Mouse (Mus musculus) liver, adult 2 months (tissue): ENCODE measurements around the gene Atg14. TPM values are rescaled to one million over a fixed set of nuclear protein-coding genes. Genes with fewer than 3 reads are reported as not detected.
A peak's percentile ranks its signal among the peaks of the same experiment; 100 is the strongest.

ENCODE experiments used
- DNase-seq: peaks from one replicate; pipeline ENCODE4 v3.0.0-alpha.2; 2011; ENCODE audit warnings: low read depth, low spot score; ENCODE audit errors: extremely low read depth
- H3K27ac ChIP-seq: fragments of 200-500 bp; replicated peaks from 2 replicates; pipeline ENCODE4 v1.5.1; 2012; ENCODE audit warnings: low read depth, mild to moderate bottlenecking, control low read depth, inconsistent platforms, low read length; ENCODE audit not compliant: insufficient read depth
- H3K27me3 ChIP-seq: fragments of 200-500 bp; 2 replicates; pipeline ENCODE4 v1.6.1; 2012; ENCODE audit warnings: mild to moderate bottlenecking, moderate library complexity, low read length, inconsistent platforms; ENCODE audit not compliant: control insufficient read depth, insufficient read depth
- H3K36me3 ChIP-seq: fragments of 200-500 bp; 2 replicates; pipeline ENCODE4 v1.6.1; 2012; ENCODE audit warnings: low read length, inconsistent platforms; ENCODE audit not compliant: control insufficient read depth, insufficient read depth
- H3K4me1 ChIP-seq: fragments of 200-500 bp; 2 replicates; pipeline ENCODE4 v1.6.1; 2011; ENCODE audit warnings: low read length; ENCODE audit not compliant: control insufficient read depth, insufficient read depth
- H3K4me3 ChIP-seq: fragments of 200-500 bp; 2 replicates; pipeline ENCODE4 v1.5.1; 2011; ENCODE audit warnings: low read depth, mild to moderate bottlenecking, control low read depth, low read length, moderate library complexity; ENCODE audit not compliant: insufficient read depth
- H3K79me2 ChIP-seq: fragments of 200-500 bp; 2 replicates; pipeline ENCODE4 v1.6.1; 2012; ENCODE audit warnings: inconsistent platforms, mild to moderate bottlenecking, low read length, moderate library complexity; ENCODE audit not compliant: control insufficient read depth, insufficient read depth
- H3K9ac ChIP-seq: fragments of 200-500 bp; 2 replicates; pipeline ENCODE4 v1.6.1; 2012; ENCODE audit warnings: low read depth, mild to moderate bottlenecking, control low read depth, inconsistent platforms, low read length
- CTCF ChIP-seq: fragments of 200-500 bp; IDR thresholded peaks from 2 replicates; pipeline ENCODE4 v1.5.1; 2011; ENCODE audit warnings: low read depth, low read length, control low read depth
- POLR2A ChIP-seq: fragments of 200-500 bp; IDR thresholded peaks from 2 replicates; pipeline ENCODE4 v1.6.1; 2011; ENCODE audit warnings: low read length, control low read depth; ENCODE audit not compliant: insufficient read depth; ENCODE audit errors: extremely low read depth
- WGBS: fragments of 180-500 bp; shearing (Covaris S2); methylation state at CpG from one replicate; pipeline ENCODE4 v1.1.7; 2018; 5-methylcytosine and 5-hydroxymethylcytosine counted together
- polyA plus RNA-seq: library from polyadenylated mRNA; depleted of rRNA; stranded (reverse); fragments of >200 nt; gene quantifications from 2 replicates; pipeline ENCODE4 v1.2.3, GENCODE M21; 2012
- total RNA-seq: library from RNA; depleted of rRNA; stranded (reverse); fragments of >200 nt; gene quantifications from 2 replicates; pipeline ENCODE4 v1.2.3, GENCODE M21; 2014

Gene Atg14
- total and polyA plus RNA-seq, 2 experiments: 7.4 to 13.5 TPM

- H3K4me1 ChIP-seq: 0 out of 2 replicates have a peak, but pooled peaks cover under 1% of the 10 kb centered on the region
- no peak for DNase-seq
- no peak overlapping the region for H3K9ac ChIP-seq
- TF ChIP-seq CTCF: no peak
- TF ChIP-seq POLR2A: no peak
- 70% methylated on average over 1 of the region's 1 CpGs for WGBS
- no peaks in the 10 kb centered on the region for H3K79me2 ChIP-seq
- no peak overlapping the region for H3K4me3 ChIP-seq
- no peaks in the 10 kb centered on the region for H3K27me3 ChIP-seq
- no peak overlapping the region for H3K27ac ChIP-seq
- H3K36me3 ChIP-seq: no peaks in the 10 kb centered on the region
These were observed 19.0 kb upstream of the Atg14 start for GRCm38 (mm10) chr14:47589444-47589843.

DNA sequence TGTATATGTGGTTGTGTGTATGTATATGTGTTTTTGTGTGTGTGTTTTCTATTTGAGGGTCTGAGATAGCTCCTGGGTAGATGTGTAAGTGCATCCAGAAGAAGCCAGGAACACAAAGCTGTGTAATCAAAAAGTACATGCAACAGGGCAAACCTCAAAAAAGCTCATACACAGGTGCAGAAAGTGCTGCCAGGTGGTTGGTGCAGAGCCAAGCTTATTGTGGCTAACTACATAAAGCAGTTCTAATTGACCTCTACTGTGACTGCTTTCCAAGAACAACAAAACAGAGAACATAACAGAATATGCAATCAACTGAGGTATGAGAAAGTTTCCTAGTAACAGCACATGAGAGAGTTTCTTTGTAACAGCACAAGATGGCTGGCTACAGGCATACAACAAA is 13.9 kb upstream of the Atg14 start:
- H3K4me3 ChIP-seq: no peak overlapping the region
- no peak for TF ChIP-seq CTCF
- no peaks in the 10 kb centered on the region for H3K36me3 ChIP-seq
- H3K27me3 ChIP-seq: no peaks in the 10 kb centered on the region
- no peak overlapping the region for H3K27ac ChIP-seq
- peak; percentile 81 for DNase-seq
- H3K4me1 ChIP-seq: 0 out of 2 replicates have a peak, but pooled peaks cover 2% of the 10 kb centered on the region
- H3K79me2 ChIP-seq: no peaks in the 10 kb centered on the region
- H3K9ac ChIP-seq: no peak overlapping the region

- WGBS: 52% methylated on average over 2 of the region's 2 CpGs
These were observed 11.2 kb upstream of the Atg14 start for GRCm38 (mm10) chr14:47581681-47582080.

GRCm38 (mm10) chr14:47581280-47581679 is 10.8 kb upstream of the Atg14 start:
- Histone ChIP-seq H3K4me1 (0 out of 2 replicates have a peak, but pooled peaks cover 2% of the 10 kb centered on the region), H3K79me2 (no peaks in the 10 kb centered on the region), H3K4me3 (no peak overlapping the region), H3K9ac (no peak overlapping the region), H3K27me3 (no peaks in the 10 kb centered on the region), H3K27ac (no peak overlapping the region), H3K36me3 (no peaks in the 10 kb centered on the region)
- 45% methylated on average over 1 of the region's 1 CpGs for WGBS
- TF ChIP-seq POLR2A: no peak
- TF ChIP-seq CTCF: no peak
- DNase-seq: no peak

More at GRCm38 (mm10) chr14:47581681-47582080, 11.2 kb upstream of the Atg14 start:
- TF ChIP-seq CTCF: no peak
- TF ChIP-seq POLR2A: no peak
- H3K79me2 ChIP-seq: no peaks in the 10 kb centered on the region
- no peaks in the 10 kb centered on the region for H3K36me3 ChIP-seq
- DNase-seq: peak; percentile 38
- H3K27ac ChIP-seq: no peak overlapping the region
- H3K4me3 ChIP-seq: no peak overlapping the region
- no peak overlapping the region for H3K9ac ChIP-seq
- 0 out of 2 replicates have a peak, but pooled peaks cover 2% of the 10 kb centered on the region for H3K4me1 ChIP-seq
- no peaks in the 10 kb centered on the region for H3K27me3 ChIP-seq

GRCm38 (mm10) chr14:47578086-47578485 is 7.6 kb upstream of the Atg14 start:
- TF ChIP-seq CTCF (no peak), POLR2A (no peak)
- WGBS: 16% methylated on average over 2 of the region's 2 CpGs
- Histone ChIP-seq H3K4me1 (no peaks in the 10 kb centered on the region), H3K79me2 (no peaks in the 10 kb centered on the region), H3K4me3 (no peak overlapping the region), H3K27me3 (no peaks in the 10 kb centered on the region), H3K27ac (no peak overlapping the region), H3K9ac (no peak overlapping the region), H3K36me3 (no peaks in the 10 kb centered on the region)
- peak; percentile 78 for DNase-seq

DNA sequence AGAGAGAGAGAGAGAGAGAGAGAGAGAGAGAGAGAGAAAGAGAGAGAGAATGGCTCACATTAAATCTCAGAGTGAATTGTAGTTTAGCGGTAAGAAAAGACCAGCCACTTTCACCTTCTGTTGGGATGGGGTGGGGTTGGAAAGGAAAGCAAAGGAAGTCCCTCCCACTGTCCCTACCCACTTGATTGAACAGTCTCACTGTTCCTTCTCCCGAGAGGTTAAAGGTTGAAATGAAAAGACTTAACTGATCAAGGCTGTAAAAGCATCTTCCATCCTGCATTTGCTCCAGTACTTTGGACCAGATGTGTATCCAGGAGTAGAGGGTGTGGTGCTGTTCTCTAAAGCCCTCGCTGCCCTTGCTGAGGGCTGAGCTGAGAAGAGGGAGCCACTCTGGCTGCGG is 6.2 kb upstream of the Atg14 start:
- Histone ChIP-seq H3K9ac (no peak overlapping the region), H3K4me1 (no peaks in the 10 kb centered on the region), H3K79me2 (no peaks in the 10 kb centered on the region), H3K4me3 (no peak overlapping the region), H3K27me3 (no peaks in the 10 kb centered on the region), H3K27ac (no peak overlapping the region), H3K36me3 (no peaks in the 10 kb centered on the region)
- no peak for TF ChIP-seq POLR2A
- no peak for TF ChIP-seq CTCF
- 71% methylated on average over 4 of the region's 4 CpGs for WGBS
- no peak for DNase-seq
